Mouse (Mus musculus) layer of hippocampus, postnatal 14 days (tissue): Measurements from ENCODE around the gene Zbtb37. TPM values are rescaled to one million over a fixed set of nuclear protein-coding genes. Genes with fewer than 3 reads are reported as not detected.
"Not testable (repeated sequence)": the region's sequence is repeated elsewhere in the genome, so short reads cannot be mapped to it uniquely, and the experiment has no call there.

Source experiments
- DNase-seq, 2 experiments: peaks; one replicate each; pipeline ENCODE4 v3.0.0; 2021 to 2022; ENCODE audit warnings: low spot score in 2 of 2, mixed read lengths in 1 of 2
- total RNA-seq, 2 experiments: library from RNA; stranded (reverse); gene quantifications; 2 replicates each; pipeline ENCODE4 v1.2.3; 2021

The Zbtb37 gene
- total RNA-seq, 2 experiments from 2014 or later, result 15.7 to 19.2 TPM

DNA sequence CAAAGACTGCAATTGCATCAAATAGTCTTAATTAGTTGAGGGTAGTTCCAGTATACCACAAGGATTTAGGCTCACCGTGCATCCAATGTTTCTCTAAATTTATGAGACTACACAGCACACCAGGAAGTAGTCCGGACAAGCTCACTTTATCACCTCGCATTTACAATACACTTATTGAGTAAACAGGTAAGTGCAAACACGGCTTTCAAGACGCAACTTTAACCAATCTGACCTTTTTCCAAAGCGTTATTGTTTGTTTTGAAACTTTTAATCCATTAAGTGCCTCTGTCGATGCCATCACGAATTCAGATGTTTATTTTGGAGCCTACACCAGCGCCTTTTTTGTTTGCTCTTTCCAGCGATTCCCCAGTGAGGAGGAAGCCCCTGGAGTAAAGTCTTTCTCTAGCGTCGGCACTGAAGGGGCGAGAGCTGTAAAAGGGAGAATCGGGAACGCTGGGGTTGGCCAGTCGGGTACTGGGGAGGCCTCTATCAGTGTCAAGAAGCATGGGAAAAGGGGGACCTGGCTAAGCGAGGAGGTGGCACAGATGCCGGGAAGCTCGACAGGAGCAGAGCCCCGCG is 704 bp downstream of the Zbtb37 start:
- DNase-seq, result no peak

DNA sequence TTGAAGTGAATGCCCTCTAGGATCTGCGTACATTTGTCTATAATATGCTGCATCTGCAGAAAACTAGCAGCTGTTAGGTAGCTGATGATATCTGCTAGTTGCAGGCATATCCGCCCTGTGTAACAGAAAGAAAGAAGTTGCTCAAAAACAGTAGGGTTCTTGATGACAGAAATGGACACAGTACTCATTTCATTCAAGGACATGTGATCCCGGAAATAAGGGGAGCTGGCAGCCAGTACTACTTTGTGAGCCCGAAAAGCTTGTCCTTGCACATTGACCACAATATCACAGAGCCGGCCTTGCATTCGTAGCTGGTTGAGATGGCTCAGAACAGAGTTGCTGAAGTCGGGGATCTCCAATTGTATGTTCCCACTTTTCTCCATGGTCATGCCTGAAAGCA is 2.3 kb downstream of the Zbtb37 start:
- DNase-seq, result no peak

GRCm38 (mm10) chr1:161031881-161032280 is 2.8 kb downstream of the Zbtb37 start:
- DNase-seq, result no peak

DNA sequence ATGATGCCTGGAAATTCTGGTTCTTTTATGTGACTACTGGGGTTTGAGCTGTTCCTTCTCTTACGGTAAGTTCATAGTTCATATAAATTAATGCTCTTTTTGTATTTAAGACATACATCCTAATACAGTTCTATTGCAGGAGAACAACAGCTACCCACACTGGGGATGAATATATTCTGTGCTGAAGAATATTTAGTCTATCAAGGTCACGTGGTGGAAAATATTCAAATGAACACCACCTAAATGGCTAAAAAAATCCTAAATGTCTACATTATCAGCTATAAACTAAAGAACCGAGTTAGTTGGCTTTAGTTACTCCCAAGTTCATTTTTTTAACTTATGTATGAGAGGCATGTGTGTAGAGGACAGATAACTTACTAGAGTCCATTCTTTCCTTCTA is 4.6 kb downstream of the Zbtb37 start:
- DNase-seq, result no peak

GRCm38 (mm10) chr1:161028427-161028826 is 6.2 kb downstream of the Zbtb37 start:
- DNase-seq, result not testable (repeated sequence)

DNA sequence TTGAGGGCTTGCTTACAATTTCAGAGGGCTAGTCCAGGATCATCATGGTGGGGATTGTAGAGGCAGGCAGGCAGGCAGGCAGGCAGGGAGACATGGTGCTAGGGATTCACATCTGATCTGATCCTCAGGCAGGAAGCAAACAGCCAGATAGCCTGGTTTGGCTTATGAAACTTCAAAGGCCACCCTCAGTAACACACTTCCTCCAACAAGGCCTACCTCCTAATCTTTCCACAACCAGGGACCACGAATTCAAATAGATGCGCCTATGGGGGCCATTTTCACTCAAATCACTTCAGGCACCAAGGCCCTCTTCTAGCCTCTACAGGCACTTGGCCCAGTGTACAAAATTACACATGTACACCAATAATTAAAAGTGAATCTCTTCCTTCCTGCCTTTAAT is 7.5 kb downstream of the Zbtb37 start:
- no peak for DNase-seq

- DNase-seq, result no peak
Observed at GRCm38 (mm10) chr1:161025410-161026210, 9.0 kb downstream of the Zbtb37 start.

GRCm38 (mm10) chr1:161020051-161020450 is 14.6 kb downstream of the Zbtb37 start:
- DNase-seq, result no peak

GRCm38 (mm10) chr1:161016378-161016777 is 18.3 kb downstream of the Zbtb37 start:
- no peak for DNase-seq

DNA sequence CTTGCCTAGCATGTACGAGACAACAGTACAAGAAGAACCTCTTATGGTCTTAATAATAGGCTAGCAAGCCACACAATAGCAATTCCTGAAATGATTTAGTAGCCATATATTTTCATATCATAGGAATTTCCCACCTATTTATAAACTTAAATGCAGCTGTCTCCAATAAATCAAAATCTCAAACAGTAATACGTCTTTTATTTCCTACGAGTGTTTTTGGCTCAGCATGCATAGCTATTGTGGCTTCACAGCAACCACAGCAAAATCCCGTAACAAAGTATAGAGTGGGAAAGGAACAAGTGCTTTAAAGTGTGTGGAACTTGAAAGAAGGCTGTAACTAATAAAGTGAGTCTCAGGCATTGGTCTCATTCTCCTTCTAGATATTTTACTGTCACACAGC is 24.2 kb downstream of the Zbtb37 start:
- DNase-seq, result no peak

GRCm38 (mm10) chr1:161008038-161008437 is 26.6 kb downstream of the Zbtb37 start:
- DNase-seq, result no peak

DNA sequence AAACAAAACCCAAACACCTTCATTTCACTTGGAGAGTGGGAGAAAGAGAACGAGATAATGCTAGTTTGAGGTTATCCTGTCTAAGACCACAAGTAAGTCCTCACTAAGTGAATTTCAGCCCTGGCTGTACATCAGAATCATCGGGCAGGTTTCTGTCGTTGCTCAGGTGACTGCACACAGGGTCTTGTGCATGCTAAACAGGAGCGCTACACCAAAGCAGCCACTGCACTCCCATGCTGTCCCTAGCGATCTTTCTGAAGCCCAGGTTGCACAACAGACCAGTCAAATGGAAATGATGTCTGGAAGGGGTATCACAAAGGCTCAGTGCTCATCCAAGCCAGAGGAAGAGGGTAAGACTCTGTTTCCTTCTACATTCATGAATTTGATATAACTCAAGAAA is 28.2 kb downstream of the Zbtb37 start:
- DNase-seq, result no peak

GRCm38 (mm10) chr1:161005526-161005925 is 29.1 kb downstream of the Zbtb37 start:
- no peak for DNase-seq

DNA sequence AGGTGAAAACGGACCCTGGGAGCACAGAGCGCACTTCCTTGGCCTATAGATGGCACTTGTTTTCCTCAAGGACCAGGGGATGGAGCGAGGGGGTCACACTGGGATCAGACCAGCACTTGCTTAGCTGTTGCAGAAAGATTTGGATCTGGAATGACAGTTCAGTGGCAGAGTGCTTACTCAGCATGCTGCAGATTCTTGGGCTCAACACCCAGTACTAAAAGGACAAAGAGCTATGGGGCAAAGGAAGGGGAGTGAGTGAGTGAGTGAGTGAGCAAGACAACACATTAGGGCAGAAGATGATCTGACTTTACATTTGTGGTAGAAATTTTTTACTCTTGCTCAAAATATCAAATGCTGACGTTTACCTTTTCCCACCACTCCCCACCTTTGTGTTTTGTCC is 29.7 kb downstream of the Zbtb37 start:
- DNase-seq, result no peak

- DNase-seq, result no peak
Observed at GRCm38 (mm10) chr1:160993851-160994250, 40.8 kb downstream of the Zbtb37 start.

- no peak for DNase-seq
Observed at GRCm38 (mm10) chr1:160989395-160989794, 45.3 kb downstream of the Zbtb37 start.

- no peak for DNase-seq
Observed at GRCm38 (mm10) chr1:160986881-160987635, 47.6 kb downstream of the Zbtb37 start.

- no peak for DNase-seq
Observed at GRCm38 (mm10) chr1:160985477-160985876, 49.2 kb downstream of the Zbtb37 start.

GRCm38 (mm10) chr1:160984731-160985130 is 49.9 kb downstream of the Zbtb37 start:
- not testable (repeated sequence) for DNase-seq

DNA sequence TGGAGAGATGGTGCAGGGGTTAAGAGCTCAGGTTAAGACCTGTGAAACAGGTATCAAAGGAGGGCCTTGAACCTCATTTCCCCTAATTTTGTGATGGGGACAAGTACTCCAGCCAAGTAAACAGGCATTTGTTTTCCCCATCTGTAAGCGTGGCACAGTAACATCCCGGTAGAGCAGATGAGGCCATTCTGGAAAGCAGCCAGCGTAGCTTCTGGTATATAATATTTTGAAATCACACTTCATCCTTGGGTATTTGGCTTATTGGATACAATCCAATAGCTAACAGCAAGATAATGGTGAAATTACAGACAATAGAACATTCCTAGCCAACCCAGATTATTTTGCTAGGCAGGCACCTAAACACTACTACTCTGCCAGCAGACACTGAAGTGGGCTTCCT is 51.8 kb downstream of the Zbtb37 start:
- DNase-seq, result no peak

GRCm38 (mm10) chr1:160981337-160981736 is 53.3 kb downstream of the Zbtb37 start:
- no peak for DNase-seq
